Mouse (Mus musculus): ENCODE measurements around the gene Gm42791. TPM values are rescaled to one million over a fixed set of nuclear protein-coding genes. Genes with fewer than 3 reads are reported as not detected.

Gm42791 gene
- polyA plus RNA-seq, 1 experiment = 0.78 TPM

GRCm38 (mm10) chr5:148899361-148899760 lies 95.6 kb downstream of the Gm42791 start:
- H3K4me3 ChIP-seq (ENCODE audit: insufficient read depth, low read length) = no peak overlapping the region
- peaks cover 2% of the 10 kb centered on the region; the same call in 1 of the 2 replicates for H3K4me1 ChIP-seq (ENCODE audit: control insufficient read depth, insufficient read depth, low read length)
- no peak overlapping the region for H3K27ac ChIP-seq (ENCODE audit: insufficient read depth, low read depth, low read length)
- TF ChIP-seq CTCF (IDR thresholded peaks at IDR 0.05; ENCODE audit: low read depth, low read length) (no peak), POLR2A (IDR thresholded peaks at IDR 0.05; ENCODE audit: borderline replicate concordance, low read depth, low read length) (no peak)

- TF ChIP-seq POLR2A (IDR thresholded peaks at IDR 0.05; ENCODE audit: borderline replicate concordance, low read depth, low read length) = no peak
- no peak for TF ChIP-seq CTCF (IDR thresholded peaks at IDR 0.05; ENCODE audit: low read depth, low read length)
- H3K4me1 ChIP-seq (ENCODE audit: control insufficient read depth, insufficient read depth, low read length) = peaks cover 2% of the 10 kb centered on the region; the same call in 1 of the 2 replicates
- H3K27ac ChIP-seq (ENCODE audit: insufficient read depth, low read depth, low read length) = no peak overlapping the region
- no peak overlapping the region for H3K4me3 ChIP-seq (ENCODE audit: insufficient read depth, low read length)
These were observed 97.0 kb downstream of the Gm42791 start for GRCm38 (mm10) chr5:148897941-148898417.

GRCm38 (mm10) chr5:148897069-148897702 lies 97.8 kb downstream of the Gm42791 start:
- Histone ChIP-seq H3K27ac (ENCODE audit: insufficient read depth, low read depth, low read length) (no peak overlapping the region), H3K4me1 (ENCODE audit: control insufficient read depth, insufficient read depth, low read length) (peaks cover 2% of the 10 kb centered on the region; the same call in 1 of the 2 replicates), H3K4me3 (ENCODE audit: insufficient read depth, low read length) (no peak overlapping the region)
- TF ChIP-seq POLR2A (IDR thresholded peaks at IDR 0.05; ENCODE audit: borderline replicate concordance, low read depth, low read length) = no peak
- TF ChIP-seq CTCF (IDR thresholded peaks at IDR 0.05; ENCODE audit: low read depth, low read length) = no peak

- no peak overlapping the region for H3K27ac ChIP-seq (ENCODE audit: insufficient read depth, low read depth, low read length)
- no peak for TF ChIP-seq CTCF (IDR thresholded peaks at IDR 0.05; ENCODE audit: low read depth, low read length)
- H3K4me1 ChIP-seq (ENCODE audit: control insufficient read depth, insufficient read depth, low read length) = peaks cover 2% of the 10 kb centered on the region; the same call in 1 of the 2 replicates
- no peak overlapping the region for H3K4me3 ChIP-seq (ENCODE audit: insufficient read depth, low read length)
These were observed 98.4 kb downstream of the Gm42791 start for GRCm38 (mm10) chr5:148896515-148896914.

GRCm38 (mm10) chr5:148895833-148896232 lies 99.1 kb downstream of the Gm42791 start:
- peaks cover 2% of the 10 kb centered on the region; the same call in 1 of the 2 replicates for H3K4me1 ChIP-seq (ENCODE audit: control insufficient read depth, insufficient read depth, low read length)

GRCm38 (mm10) chr5:148895034-148895433 lies 99.9 kb downstream of the Gm42791 start:
- no peak overlapping the region for H3K27ac ChIP-seq (ENCODE audit: insufficient read depth, low read depth, low read length)
- H3K4me1 ChIP-seq (ENCODE audit: control insufficient read depth, insufficient read depth, low read length) = peaks cover 2% of the 10 kb centered on the region; the same call in 1 of the 2 replicates

More at GRCm38 (mm10) chr5:148895833-148896232, 99.1 kb downstream of the Gm42791 start:
- Histone ChIP-seq H3K4me3 (ENCODE audit: insufficient read depth, low read length) (no peak overlapping the region), H3K27ac (ENCODE audit: insufficient read depth, low read depth, low read length) (no peak overlapping the region)
- TF ChIP-seq CTCF (IDR thresholded peaks at IDR 0.05; ENCODE audit: low read depth, low read length) = no peak
- TF ChIP-seq POLR2A (IDR thresholded peaks at IDR 0.05; ENCODE audit: borderline replicate concordance, low read depth, low read length) = no peak

GRCm38 (mm10) chr5:148890237-148890636 lies 104.7 kb downstream of the Gm42791 start:
- H3K27ac ChIP-seq (ENCODE audit: insufficient read depth, low read depth, low read length) = no peak overlapping the region
- TF ChIP-seq POLR2A (IDR thresholded peaks at IDR 0.05; ENCODE audit: borderline replicate concordance, low read depth, low read length) (no peak), CTCF (IDR thresholded peaks at IDR 0.05; ENCODE audit: low read depth, low read length) (no peak)
- no peaks in the 10 kb centered on the region for H3K4me1 ChIP-seq (ENCODE audit: control insufficient read depth, insufficient read depth, low read length)
- H3K4me3 ChIP-seq (ENCODE audit: insufficient read depth, low read length) = no peak overlapping the region

More at GRCm38 (mm10) chr5:148895034-148895433, 99.9 kb downstream of the Gm42791 start:
- H3K4me3 ChIP-seq (ENCODE audit: insufficient read depth, low read length) = no peak overlapping the region
- TF ChIP-seq POLR2A (IDR thresholded peaks at IDR 0.05; ENCODE audit: borderline replicate concordance, low read depth, low read length) (no peak), CTCF (IDR thresholded peaks at IDR 0.05; ENCODE audit: low read depth, low read length) (no peak)

- Histone ChIP-seq H3K4me1 (ENCODE audit: control insufficient read depth, insufficient read depth, low read length) (no peaks in the 10 kb centered on the region), H3K27ac (ENCODE audit: insufficient read depth, low read depth, low read length) (no peak overlapping the region), H3K4me3 (ENCODE audit: insufficient read depth, low read length) (no peak overlapping the region)
- TF ChIP-seq POLR2A (IDR thresholded peaks at IDR 0.05; ENCODE audit: borderline replicate concordance, low read depth, low read length) (no peak), CTCF (IDR thresholded peaks at IDR 0.05; ENCODE audit: low read depth, low read length) (no peak)
These were observed 106.9 kb downstream of the Gm42791 start for GRCm38 (mm10) chr5:148888032-148888431.

GRCm38 (mm10) chr5:148885821-148886609 lies 108.9 kb downstream of the Gm42791 start:
- Histone ChIP-seq H3K27ac (ENCODE audit: insufficient read depth, low read depth, low read length) (no peak overlapping the region), H3K4me1 (ENCODE audit: control insufficient read depth, insufficient read depth, low read length) (no peaks in the 10 kb centered on the region), H3K4me3 (ENCODE audit: insufficient read depth, low read length) (no peak overlapping the region)
- TF ChIP-seq CTCF (IDR thresholded peaks at IDR 0.05; ENCODE audit: low read depth, low read length) (no peak), POLR2A (IDR thresholded peaks at IDR 0.05; ENCODE audit: borderline replicate concordance, low read depth, low read length) (no peak)

GRCm38 (mm10) chr5:148883671-148884070 lies 111.3 kb downstream of the Gm42791 start:
- no peak for TF ChIP-seq POLR2A (IDR thresholded peaks at IDR 0.05; ENCODE audit: borderline replicate concordance, low read depth, low read length)
- no peak for TF ChIP-seq CTCF (IDR thresholded peaks at IDR 0.05; ENCODE audit: low read depth, low read length)

More at GRCm38 (mm10) chr5:148883671-148884070, 111.3 kb downstream of the Gm42791 start:
- Histone ChIP-seq H3K4me1 (ENCODE audit: control insufficient read depth, insufficient read depth, low read length) (no peaks in the 10 kb centered on the region), H3K27ac (ENCODE audit: insufficient read depth, low read depth, low read length) (no peak overlapping the region), H3K4me3 (ENCODE audit: insufficient read depth, low read length) (no peak overlapping the region)
